ENCODE assay signal across 28 mouse cellular contexts in the genomic region with DNA sequence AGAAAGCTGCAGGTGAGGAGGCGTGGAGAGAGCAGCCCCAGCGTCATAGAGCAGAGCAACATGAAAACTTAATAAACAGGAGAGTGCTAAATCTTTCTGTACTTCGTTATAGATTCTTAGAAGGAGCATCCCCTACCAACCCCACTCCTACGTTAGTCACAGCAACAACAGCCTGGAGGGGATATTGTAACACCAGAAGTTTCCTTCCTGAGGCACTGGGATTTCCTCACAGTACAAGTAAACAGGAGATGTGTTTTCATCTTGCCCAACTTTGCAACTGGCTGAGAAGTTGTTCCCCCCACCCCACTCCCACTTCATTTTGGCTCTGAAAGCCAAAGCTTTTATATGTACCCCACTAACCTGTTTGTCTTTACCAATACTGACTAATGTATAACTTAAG. TPM values are rescaled to one million over a fixed set of nuclear protein-coding genes. Genes with fewer than 3 reads are reported as not detected.
DNase-seq lines count a peak whose midpoint lies in the region; ATAC-seq and TF ChIP-seq lines count a peak whose summit lies in the region.
"Had no signal": no experiment of that assay in that cellular context is flagged by ENCODE, and none has a peak within 500 bp of the region (broad histone marks: within the 10 kb centered on the region; RNA-seq: fewer than 3 reads in every experiment).

No protein-coding gene starts in this region.

- intact Hi-C loops in left cerebral cortex, postnatal 25 days (cut with DNase I), result no loop called here

- H3K27ac ChIP-seq in bone marrow, adult 2 months (ENCODE audit: control insufficient read depth, insufficient read depth, low read depth, low read length, poor library complexity), result peak overlapping the region; percentile 38; the same call in 1 of the 2 replicates
- no peak overlapping the region for H3K27ac ChIP-seq in midbrain, embryonic 14.5 days (replicated peaks; ENCODE audit: low read depth, low read length)
- H3K27ac ChIP-seq: embryonic facial prominence, embryonic 13.5 days; embryonic facial prominence, embryonic 15.5 days; forebrain, embryonic 10.5 days; forebrain, embryonic 12.5 days had no signal

- no peak for TF ChIP-seq POLR2A in bone marrow, adult 2 months (IDR thresholded peaks at IDR 0.05; ENCODE audit: borderline replicate concordance, control insufficient read depth, low read depth, low read length)

- H3K4me3 ChIP-seq in bone marrow, adult 2 months (replicated peaks; ENCODE audit: control insufficient read depth, low read depth, low read length), result no peak overlapping the region
- H3K4me3 ChIP-seq in midbrain, embryonic 14.5 days (replicated peaks; ENCODE audit: low read depth, low read length), result no peak overlapping the region
- H3K4me3 ChIP-seq: embryonic facial prominence, embryonic 13.5 days; embryonic facial prominence, embryonic 15.5 days; erythroblast, embryonic 14.5 days; forebrain, embryonic 10.5 days; forebrain, embryonic 12.5 days had no signal

- 44% methylated on average over 4 of the region's 4 CpGs for WGBS in bone marrow, adult 2 months
- WGBS in midbrain, embryonic 14.5 days, result 66% methylated on average over 4 of the region's 4 CpGs

- DNase-seq in left cerebral cortex, postnatal 25 days (ENCODE audit: low spot score in 2 of 2), result no peak
- no peak for DNase-seq in midbrain, embryonic 14.5 days
- DNase-seq in urinary bladder, postnatal 36 days (ENCODE audit: low spot score in 2 of 2), result no peak
- DNase-seq: adrenal gland, adult 8-10 months; adrenal gland, postnatal 14 days; adrenal gland, postnatal 36 days; B cell, adult 2 months; cerebellum, adult 11 months; cerebellum, adult 18-20 months; cerebellum, adult 8-10 months; cerebellum, adult 9-11 months; cerebellum, postnatal 14 days; cerebellum, postnatal 36 days; embryo, embryonic 11 days had no signal

- no peak for TF ChIP-seq CTCF in bone marrow, adult 2 months (IDR thresholded peaks at IDR 0.05; ENCODE audit: control insufficient read depth, insufficient read depth, low read length)

- H3K4me2 ChIP-seq in midbrain, embryonic 14.5 days (ENCODE audit: low read length), result no peak overlapping the region
- H3K4me2 ChIP-seq: embryonic facial prominence, embryonic 13.5 days; embryonic facial prominence, embryonic 15.5 days; forebrain, embryonic 12.5 days had no signal

- H3K36me3 ChIP-seq in midbrain, embryonic 14.5 days (ENCODE audit: control insufficient read depth, insufficient read depth, low read length), result no peaks in the 10 kb centered on the region
- H3K36me3 ChIP-seq: embryonic facial prominence, embryonic 13.5 days; embryonic facial prominence, embryonic 15.5 days; forebrain, embryonic 10.5 days; forebrain, embryonic 12.5 days; G1E had no signal

- no peaks in the 10 kb centered on the region for H3K9me3 ChIP-seq in midbrain, embryonic 14.5 days (ENCODE audit: control insufficient read depth, low read length)
- H3K9me3 ChIP-seq: embryonic facial prominence, embryonic 13.5 days; embryonic facial prominence, embryonic 15.5 days; forebrain, embryonic 10.5 days; forebrain, embryonic 12.5 days; G1E had no signal

- H3K27me3 ChIP-seq in midbrain, embryonic 14.5 days (ENCODE audit: control insufficient read depth, insufficient read depth, low read length), result no peaks in the 10 kb centered on the region
- H3K27me3 ChIP-seq: CH12.LX; embryonic facial prominence, embryonic 15.5 days had no signal

- H3K4me1 ChIP-seq in bone marrow, adult 2 months (ENCODE audit: control insufficient read depth, insufficient read depth, low read length), result no peaks in the 10 kb centered on the region; the same call in 1 of the 2 replicates
- no peaks in the 10 kb centered on the region for H3K4me1 ChIP-seq in midbrain, embryonic 14.5 days (ENCODE audit: control insufficient read depth, insufficient read depth, low read length)
- H3K4me1 ChIP-seq: embryonic facial prominence, embryonic 13.5 days; embryonic facial prominence, embryonic 15.5 days; forebrain, embryonic 10.5 days; forebrain, embryonic 12.5 days had no signal

- peak; percentile 64; the same call in 1 of the 2 replicates for ATAC-seq in megakaryocyte, adult 5-6 weeks (ENCODE audit: poor library complexity, severe bottlenecking)
- no peak for ATAC-seq in midbrain, embryonic 14.5 days (ENCODE audit: low FRiP score, low TSS enrichment)
- ATAC-seq: activated CD4-positive, CD25-positive, alpha-beta regulatory T cell, adult 4 months; CD4-positive, CD25-positive, alpha-beta regulatory T cell, adult 4 months; forebrain, embryonic 14.5 days; forebrain, embryonic 16.5 days; Patski had no signal

- H3K9ac ChIP-seq in midbrain, embryonic 14.5 days (replicated peaks; ENCODE audit: low read length), result no peak overlapping the region
- H3K9ac ChIP-seq: embryonic facial prominence, embryonic 13.5 days; embryonic facial prominence, embryonic 15.5 days; forebrain, embryonic 12.5 days had no signal

RNA-seq across cellular contexts. Expression of gene Pdha1, which starts 30.4 kb away (rescaled TPM):
- polyA plus RNA-seq in bone marrow, adult 2 months (2011; ENCODE audit: insufficient read depth, insufficient read length, low replicate concordance, missing spikeins), result 21.7 and 40.3 TPM in 2 replicates
- total RNA-seq in megakaryocyte, adult 5-6 weeks (2015), result 85.1 and 86.0 TPM in 2 replicates
- total RNA-seq in megakaryocyte, adult 5-6 weeks (2017), result 111 and 116 TPM in 2 replicates
- total RNA-seq in left cerebral cortex, postnatal 25 days (2021), result 100 to 1,000 TPM; 226 to 243 TPM
- polyA plus RNA-seq in midbrain, embryonic 14.5 days (2014; fragmentation: Nextera tagmentation; extraction: Ambion mirVana), result 113 and 133 TPM in 2 replicates
